Mouse (Mus musculus) ES-Bruce4 (cell line): ENCODE results near the gene Bak1. TPM values are rescaled to one million over a fixed set of nuclear protein-coding genes. Genes with fewer than 3 reads are reported as not detected.

Source experiments
- H3K27ac ChIP-seq: 2 replicates; pipeline ENCODE4 v1.5.1; 2012; ENCODE audit warnings: low read length, inconsistent platforms; ENCODE audit not compliant: insufficient read depth
- H3K27me3 ChIP-seq: 2 replicates; pipeline ENCODE4 v1.6.1; 2012; ENCODE audit warnings: mild to moderate bottlenecking, low read length, inconsistent platforms; ENCODE audit not compliant: control insufficient read depth, poor library complexity, insufficient read depth, severe bottlenecking
- H3K36me3 ChIP-seq: 2 replicates; pipeline ENCODE4 v1.6.1; 2012; ENCODE audit warnings: inconsistent platforms, mild to moderate bottlenecking, low read length, moderate library complexity; ENCODE audit not compliant: control insufficient read depth, poor library complexity, insufficient read depth, severe bottlenecking
- H3K4me1 ChIP-seq: one replicate; pipeline ENCODE4 v1.8.1; 2011; ENCODE audit warnings: low read length; ENCODE audit not compliant: control insufficient read depth, insufficient read depth
- H3K4me3 ChIP-seq: 2 replicates; pipeline ENCODE4 v1.5.1; 2011; ENCODE audit warnings: low read depth, mild to moderate bottlenecking, low read length
- H3K9ac ChIP-seq: 2 replicates; pipeline ENCODE4 v1.6.1; 2012; ENCODE audit warnings: low read depth, mild to moderate bottlenecking, inconsistent platforms; ENCODE audit not compliant: poor library complexity, severe bottlenecking
- H3K9me3 ChIP-seq: replicated peaks from 2 replicates; pipeline ENCODE4 v1.6.1; 2012; ENCODE audit warnings: mild to moderate bottlenecking, low read length, inconsistent platforms; ENCODE audit not compliant: control insufficient read depth, poor library complexity, insufficient read depth, severe bottlenecking
- CTCF ChIP-seq: IDR thresholded peaks from one replicate; pipeline ENCODE4 v1.8.1; 2011; ENCODE audit warnings: low read depth, low read length
- EP300 ChIP-seq: IDR thresholded peaks from 2 replicates; pipeline ENCODE4 v1.6.1; 2011; ENCODE audit warnings: low read depth, low read length; ENCODE audit not compliant: insufficient read depth
- POLR2A ChIP-seq: IDR thresholded peaks from one replicate; pipeline ENCODE4 v1.8.1; 2011; ENCODE audit warnings: low read length; ENCODE audit not compliant: insufficient read depth
- polyA plus RNA-seq: library from polyadenylated mRNA; stranded (reverse); fragments of >200 nt; gene quantifications from 2 replicates; pipeline ENCODE4 v1.2.4, GENCODE M21; 2011; ENCODE audit warnings: low read depth; ENCODE audit not compliant: missing spikeins, insufficient read depth, insufficient read length

Gene Bak1
- polyA plus RNA-seq, 1 experiment, result 66.6 TPM

GRCm38 (mm10) chr17:27057517-27058055 lies 28.8 kb upstream of the Bak1 start:
- peak overlapping the region; percentile 97 for H3K4me3 ChIP-seq
- no peak overlapping the region; the same call in 1 of the 2 replicates for H3K27ac ChIP-seq
- TF ChIP-seq EP300 (no peak), POLR2A (no peak), CTCF (no peak)
- H3K9ac ChIP-seq, result peak overlapping the region; percentile 68
- no peaks in the 10 kb centered on the region for H3K27me3 ChIP-seq
- no peaks in the 10 kb centered on the region for H3K9me3 ChIP-seq
- H3K36me3 ChIP-seq, result no peaks in the 10 kb centered on the region
- peaks cover 12% of the 10 kb centered on the region for H3K4me1 ChIP-seq

GRCm38 (mm10) chr17:27056812-27057516 lies 28.2 kb upstream of the Bak1 start, which contains the start of gene Itpr3:
Gene Itpr3, plus strand, starts transcription at chr17:27057304.
- Histone ChIP-seq H3K4me3 (peak within 1 kb of the TSS; percentile 97), H3K27ac (peak within 1 kb of the TSS; percentile 81), H3K27me3 (no peaks in the 10 kb centered on the region), H3K9me3 (no peaks in the 10 kb centered on the region), H3K36me3 (no peaks in the 10 kb centered on the region), H3K4me1 (peaks cover 11% of the 10 kb centered on the region), H3K9ac (peak within 1 kb of the TSS; percentile 68)
- no peak for TF ChIP-seq POLR2A
- TF ChIP-seq CTCF, result no peak
- 0 out of 2 replicates have a peak, but pooled peaks have one; percentile 43 for TF ChIP-seq EP300

- peak overlapping the region; percentile 45 for H3K4me3 ChIP-seq
- peaks cover 11% of the 10 kb centered on the region for H3K4me1 ChIP-seq
- H3K9ac ChIP-seq, result peak overlapping the region; percentile 68
- H3K27me3 ChIP-seq, result no peaks in the 10 kb centered on the region
- peak overlapping the region; percentile 81 for H3K27ac ChIP-seq
- TF ChIP-seq EP300, result no peak
- TF ChIP-seq POLR2A, result peak; percentile 62
- TF ChIP-seq CTCF, result no peak
- no peaks in the 10 kb centered on the region for H3K9me3 ChIP-seq
- H3K36me3 ChIP-seq, result no peaks in the 10 kb centered on the region
These were observed 27.4 kb upstream of the Bak1 start for GRCm38 (mm10) chr17:27056170-27056569.

- no peaks in the 10 kb centered on the region for H3K36me3 ChIP-seq
- peaks cover 12% of the 10 kb centered on the region for H3K4me1 ChIP-seq
- no peaks in the 10 kb centered on the region for H3K9me3 ChIP-seq
- no peak for TF ChIP-seq CTCF
- TF ChIP-seq POLR2A, result no peak
- TF ChIP-seq EP300, result no peak
- no peaks in the 10 kb centered on the region for H3K27me3 ChIP-seq
- H3K9ac ChIP-seq, result peak overlapping the region; percentile 24
- peak overlapping the region; percentile 59; the same call in 1 of the 2 replicates for H3K27ac ChIP-seq
- H3K4me3 ChIP-seq, result peak overlapping the region; percentile 28
These were observed 22.7 kb upstream of the Bak1 start for GRCm38 (mm10) chr17:27051514-27051913.

GRCm38 (mm10) chr17:27050853-27051252 lies 22.0 kb upstream of the Bak1 start:
- H3K27me3 ChIP-seq, result no peaks in the 10 kb centered on the region
- H3K9ac ChIP-seq, result peak overlapping the region; percentile 24

More at GRCm38 (mm10) chr17:27050853-27051252, 22.0 kb upstream of the Bak1 start:
- no peaks in the 10 kb centered on the region for H3K36me3 ChIP-seq
- TF ChIP-seq POLR2A, result no peak
- no peak for TF ChIP-seq EP300
- TF ChIP-seq CTCF, result no peak
- peak overlapping the region; percentile 59 for H3K27ac ChIP-seq
- H3K4me3 ChIP-seq, result 0 out of 2 replicates have a peak overlapping the region, but pooled peaks have one; percentile 28
- H3K4me1 ChIP-seq, result peaks cover 12% of the 10 kb centered on the region
- H3K9me3 ChIP-seq, result no peaks in the 10 kb centered on the region
